Comparison of ENCODE assay signal across 20 mouse cellular contexts in the genomic region with DNA sequence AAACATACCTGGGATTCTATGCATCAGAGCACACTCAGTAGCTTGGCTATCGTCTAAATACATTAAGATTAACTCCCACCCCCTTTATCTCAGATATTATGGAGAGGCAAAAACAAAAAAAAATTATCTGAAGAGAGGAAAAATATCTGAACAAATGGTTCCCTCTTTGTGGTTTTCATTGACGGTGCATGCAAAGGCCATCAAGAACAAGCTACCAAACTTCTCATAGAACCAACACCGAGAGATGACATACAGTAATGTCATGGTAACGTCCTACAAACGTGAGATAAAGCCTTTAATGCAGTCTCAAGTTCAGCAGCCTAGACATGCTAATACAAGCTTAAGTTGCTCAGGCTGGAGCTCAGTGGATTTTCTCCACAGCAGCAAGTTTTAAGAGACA.
DNase-seq lines count a peak whose midpoint lies in the region; ATAC-seq lines count a peak whose summit lies in the region.
"Had no signal": no experiment of that assay in that cellular context is flagged by ENCODE, and none has a peak within 500 bp of the region (broad histone marks: within the 10 kb centered on the region; RNA-seq: fewer than 3 reads in every experiment).

No protein-coding gene starts in this region.

- no peak for DNase-seq in hindbrain, embryonic 11.5 days (ENCODE audit: low spot score)
- peak; percentile 62 for DNase-seq in MEL-GATA-1-ER (ENCODE audit: extremely low read depth, low read depth)
- no peak for DNase-seq in frontal cortex, postnatal 36 days (ENCODE audit: low spot score in 2 of 2)
- DNase-seq in embryonic facial prominence, embryonic 10.5 days (ENCODE audit: low spot score), result no peak
- DNase-seq in left cerebral cortex, adult 8-10 months (ENCODE audit: low spot score in 2 of 2), result no peak
- DNase-seq: adrenal gland, adult 2 months; adrenal gland, postnatal 10 days; adrenal gland, postnatal 25 days; cerebellum, adult 11 months; cerebellum, adult 2 months; cerebellum, adult 9-10 months; cerebellum, postnatal 10 days; cerebellum, postnatal 25 days; embryo, embryonic 11 days; forebrain, postnatal 0 days had no signal

- H3K4me2 ChIP-seq in hindbrain, embryonic 13.5 days, result no peak overlapping the region
- H3K4me2 ChIP-seq in hindbrain, embryonic 11.5 days (replicated peaks; ENCODE audit: low read depth, low read length), result no peak overlapping the region
- H3K4me2 ChIP-seq: embryonic facial prominence, embryonic 12.5 days; forebrain, embryonic 13.5 days; forebrain, embryonic 15.5 days had no signal

- no peaks in the 10 kb centered on the region; the same call in 1 of the 2 replicates for H3K36me3 ChIP-seq in hindbrain, embryonic 13.5 days
- no peaks in the 10 kb centered on the region for H3K36me3 ChIP-seq in hindbrain, embryonic 11.5 days (ENCODE audit: control insufficient read depth, insufficient read depth, low read length)
- H3K36me3 ChIP-seq in embryonic facial prominence, embryonic 10.5 days (replicated peaks), result peaks cover 27% of the 10 kb centered on the region
- H3K36me3 ChIP-seq: embryonic facial prominence, embryonic 12.5 days; forebrain, embryonic 15.5 days had no signal

- H3K27me3 ChIP-seq in hindbrain, embryonic 13.5 days, result no peaks in the 10 kb centered on the region
- H3K27me3 ChIP-seq in hindbrain, embryonic 11.5 days (ENCODE audit: control insufficient read depth, insufficient read depth, low read length), result no peaks in the 10 kb centered on the region
- no peaks in the 10 kb centered on the region for H3K27me3 ChIP-seq in embryonic facial prominence, embryonic 10.5 days (replicated peaks; ENCODE audit: low read depth, poor library complexity, severe bottlenecking)
- H3K27me3 ChIP-seq: embryonic facial prominence, embryonic 12.5 days; forebrain, embryonic 13.5 days; forebrain, embryonic 15.5 days had no signal

- peaks cover 45% of the 10 kb centered on the region for H3K4me1 ChIP-seq in hindbrain, embryonic 13.5 days (replicated peaks)
- peaks cover 2% of the 10 kb centered on the region; the same call in 1 of the 2 replicates for H3K4me1 ChIP-seq in hindbrain, embryonic 11.5 days (replicated peaks; ENCODE audit: control insufficient read depth, insufficient read depth, low read length)
- H3K4me1 ChIP-seq in embryonic facial prominence, embryonic 10.5 days, result peaks cover 16% of the 10 kb centered on the region
- H3K4me1 ChIP-seq: embryonic facial prominence, embryonic 12.5 days had no signal

- WGBS in hindbrain, embryonic 13.5 days, result 84% methylated on average over 5 of the region's 5 CpGs
- 91% methylated on average over 5 of the region's 5 CpGs for WGBS in hindbrain, embryonic 11.5 days
- WGBS in embryonic facial prominence, embryonic 10.5 days, result 90% methylated on average over 5 of the region's 5 CpGs

- ATAC-seq in hindbrain, embryonic 13.5 days (ENCODE audit: low FRiP score), result no peak
- no peak for ATAC-seq in hindbrain, embryonic 11.5 days (ENCODE audit: low FRiP score)
- ATAC-seq in megakaryocyte progenitor cell, adult 5-6 weeks (replicated peaks; ENCODE audit: poor library complexity), result 0 out of 2 replicates have a peak, but pooled peaks have one; percentile 17
- ATAC-seq: forebrain, embryonic 13.5 days; forebrain, embryonic 15.5 days; forebrain, postnatal 0 days had no signal

- no peak overlapping the region for H3K4me3 ChIP-seq in hindbrain, embryonic 13.5 days
- no peak overlapping the region for H3K4me3 ChIP-seq in hindbrain, embryonic 11.5 days (ENCODE audit: low read depth, low read length)
- no peak overlapping the region for H3K4me3 ChIP-seq in embryonic facial prominence, embryonic 10.5 days
- H3K4me3 ChIP-seq: embryonic facial prominence, embryonic 12.5 days; forebrain, embryonic 13.5 days; forebrain, embryonic 15.5 days had no signal

- no peaks in the 10 kb centered on the region for H3K9me3 ChIP-seq in hindbrain, embryonic 13.5 days
- H3K9me3 ChIP-seq in hindbrain, embryonic 11.5 days (ENCODE audit: control insufficient read depth, low read length), result no peaks in the 10 kb centered on the region
- H3K9me3 ChIP-seq in embryonic facial prominence, embryonic 10.5 days, result no peaks in the 10 kb centered on the region
- H3K9me3 ChIP-seq: embryonic facial prominence, embryonic 12.5 days; forebrain, embryonic 15.5 days had no signal

- H3K27ac ChIP-seq in hindbrain, embryonic 13.5 days, result peak overlapping the region; percentile 62; the same call in 1 of the 2 replicates
- H3K27ac ChIP-seq in hindbrain, embryonic 11.5 days (ENCODE audit: low read depth, low read length), result no peak overlapping the region
- H3K27ac ChIP-seq in embryonic facial prominence, embryonic 10.5 days (replicated peaks), result no peak overlapping the region
- H3K27ac ChIP-seq: embryonic facial prominence, embryonic 12.5 days; forebrain, embryonic 13.5 days; forebrain, embryonic 15.5 days had no signal

- H3K9ac ChIP-seq in hindbrain, embryonic 13.5 days, result no peak overlapping the region
- H3K9ac ChIP-seq in hindbrain, embryonic 11.5 days (ENCODE audit: low read depth, low read length), result no peak overlapping the region
- H3K9ac ChIP-seq: embryonic facial prominence, embryonic 12.5 days; forebrain, embryonic 13.5 days; forebrain, embryonic 15.5 days; forebrain, postnatal 0 days had no signal
